Mouse (Mus musculus): ENCODE results near the gene Apol11a. TPM values are rescaled to one million over a fixed set of nuclear protein-coding genes. Genes with fewer than 3 reads are reported as not detected.
"Not testable (repeated sequence)": the region's sequence is repeated elsewhere in the genome, so short reads cannot be mapped to it uniquely, and the experiment has no call there.

Apol11a gene
- not detected for total RNA-seq (2021)
- long read RNA-seq, experiment 1, result 0 reads
- long read RNA-seq, experiment 2, result 0 reads

DNA sequence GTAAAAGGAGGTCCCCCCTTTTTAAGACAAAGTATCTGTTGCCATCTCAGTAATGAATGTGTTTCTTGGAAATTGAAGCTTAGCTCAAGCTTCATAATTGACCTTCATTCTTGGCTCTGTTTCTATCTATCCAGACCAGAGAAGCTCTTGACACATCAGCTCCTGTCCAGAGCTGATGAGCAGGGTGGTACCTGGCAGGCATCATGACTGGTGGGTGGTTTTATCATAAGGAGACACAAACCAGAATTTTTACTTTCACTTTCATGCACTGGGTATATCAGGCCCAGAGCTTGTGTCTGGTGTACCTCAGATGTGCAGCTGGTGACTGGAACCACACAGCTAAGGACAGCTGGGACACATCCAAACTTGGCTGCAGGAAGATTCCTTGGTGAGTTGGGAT, at the start of gene Apol11a:
TSS of gene Apol11a (plus strand) at position 306 of the 400 bp plus-strand sequence.
- intact Hi-C loops (cut with DNase I), result not testable (repeated sequence)

GRCm38 (mm10) chr15:77474699-77475390, 33.2 kb upstream of the Apol11a start:
- H3K27ac ChIP-seq; DNase-seq (ENCODE audit: extremely low spot score in 1 of 2, low spot score in 2 of 2); H3K4me3 ChIP-seq: not testable (repeated sequence)
- intact Hi-C loops (cut with DNase I), result loop anchor here (10.0 kb wide), 1 partner anchor 190 kb away; no protein-coding TSS in a partner anchor

More for the DNA sequence above, at the start of gene Apol11a:
- not testable (repeated sequence) for H3K4me3 ChIP-seq; DNase-seq (ENCODE audit: extremely low spot score in 1 of 2, low spot score in 2 of 2); H3K27ac ChIP-seq

DNA sequence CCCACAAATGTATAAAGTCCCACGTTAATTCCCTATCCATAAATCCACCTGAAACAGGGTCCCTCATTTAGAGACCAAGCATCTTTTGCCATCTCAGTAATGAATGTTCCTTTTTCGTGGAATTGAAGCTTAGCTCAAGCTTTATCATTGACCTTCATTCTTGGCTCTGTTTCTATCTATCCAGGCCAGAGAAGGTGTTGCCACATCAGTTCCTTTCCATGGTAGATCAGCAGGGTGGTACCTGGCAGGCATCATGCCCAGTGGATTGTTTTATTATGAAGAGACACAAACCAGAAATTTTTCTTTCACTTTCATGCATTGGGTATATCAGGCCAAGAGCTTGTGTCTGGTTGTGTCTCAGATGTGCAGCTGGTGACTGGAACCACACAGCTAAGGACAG, 31.4 kb upstream of the Apol11a start, which contains the start of gene Apol10a:
TSS of gene Apol10a (plus strand) at position 355 of the 400 bp plus-strand sequence.
- intact Hi-C loops (cut with DNase I), result loop anchor here (10.0 kb wide), 1 partner anchor 188 kb away; no protein-coding TSS in a partner anchor
- not testable (repeated sequence) for H3K27ac ChIP-seq; DNase-seq (ENCODE audit: extremely low spot score in 1 of 2, low spot score in 2 of 2); H3K4me3 ChIP-seq

DNA sequence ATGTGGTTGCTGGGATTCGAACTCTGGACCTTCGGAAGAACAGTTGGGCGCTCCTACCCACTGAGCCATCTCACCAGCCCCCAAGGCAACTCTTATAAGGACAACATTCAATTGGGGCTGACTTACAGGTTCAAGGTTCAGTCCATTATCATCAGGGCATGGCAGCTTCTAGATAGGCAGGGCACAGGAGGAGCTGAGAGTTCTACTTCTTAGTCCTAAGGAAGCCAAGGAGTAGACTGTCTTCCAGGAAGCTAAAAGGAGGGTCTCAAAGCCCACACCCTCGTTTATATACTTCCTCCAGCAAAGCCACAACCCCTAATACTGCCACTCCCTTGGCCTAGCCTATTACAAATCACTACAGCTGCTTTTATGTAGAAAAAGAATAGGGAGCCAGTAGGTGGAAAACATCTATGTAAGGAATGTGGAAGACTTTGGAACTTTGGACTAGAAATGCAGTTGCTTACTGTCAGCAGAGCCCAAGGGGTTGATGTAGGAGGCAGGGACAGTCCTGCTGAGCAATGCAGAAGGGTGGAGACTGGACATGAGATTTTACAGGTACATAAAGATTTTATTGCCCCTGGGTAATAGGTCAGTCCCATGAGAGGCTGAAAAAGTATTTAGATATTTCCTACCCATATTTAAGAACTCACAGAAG, 25.8 kb upstream of the Apol11a start:
- Histone ChIP-seq H3K27ac (no peak overlapping the region), H3K4me3 (no peak overlapping the region)
- intact Hi-C loops (cut with DNase I), result no loop called here
- no peak for DNase-seq (ENCODE audit: extremely low spot score in 1 of 2, low spot score in 2 of 2)
- no peak for TF ChIP-seq CTCF (IDR thresholded peaks at IDR 0.05)

GRCm38 (mm10) chr15:77493181-77493580, 14.9 kb upstream of the Apol11a start:
- H3K27ac ChIP-seq; H3K4me3 ChIP-seq; intact Hi-C loops (cut with DNase I); DNase-seq (ENCODE audit: extremely low spot score in 1 of 2, low spot score in 2 of 2): not testable (repeated sequence)

GRCm38 (mm10) chr15:77494694-77495093, 13.4 kb upstream of the Apol11a start:
- intact Hi-C loops (cut with DNase I); DNase-seq (ENCODE audit: extremely low spot score in 1 of 2, low spot score in 2 of 2): not testable (repeated sequence)

GRCm38 (mm10) chr15:77520596-77520995, 12.5 kb downstream of the Apol11a start:
- intact Hi-C loops (cut with DNase I); H3K27ac ChIP-seq; H3K4me3 ChIP-seq; DNase-seq (ENCODE audit: extremely low spot score in 1 of 2, low spot score in 2 of 2): not testable (repeated sequence)

More at GRCm38 (mm10) chr15:77494694-77495093, 13.4 kb upstream of the Apol11a start:
- not testable (repeated sequence) for H3K27ac ChIP-seq, H3K4me3 ChIP-seq

GRCm38 (mm10) chr15:77523186-77523843, 15.2 kb downstream of the Apol11a start:
- H3K27ac ChIP-seq, H3K4me3 ChIP-seq: not testable (repeated sequence)
- peak; percentile 20 to 43 for DNase-seq (ENCODE audit: extremely low spot score in 1 of 2, low spot score in 2 of 2)
- TF ChIP-seq CTCF (IDR thresholded peaks at IDR 0.05), result peak; percentile 45
- intact Hi-C loops (cut with DNase I), result loop anchor here (1.0 kb wide), 1 partner anchor 109 kb away; no protein-coding TSS in a partner anchor

- intact Hi-C loops (cut with DNase I), result no loop called here
Observed at GRCm38 (mm10) chr15:77533216-77533615, 25.1 kb downstream of the Apol11a start, which contains the start of gene Apol7c. Apol7c (minus strand) TSS chr15:77533316.

DNA sequence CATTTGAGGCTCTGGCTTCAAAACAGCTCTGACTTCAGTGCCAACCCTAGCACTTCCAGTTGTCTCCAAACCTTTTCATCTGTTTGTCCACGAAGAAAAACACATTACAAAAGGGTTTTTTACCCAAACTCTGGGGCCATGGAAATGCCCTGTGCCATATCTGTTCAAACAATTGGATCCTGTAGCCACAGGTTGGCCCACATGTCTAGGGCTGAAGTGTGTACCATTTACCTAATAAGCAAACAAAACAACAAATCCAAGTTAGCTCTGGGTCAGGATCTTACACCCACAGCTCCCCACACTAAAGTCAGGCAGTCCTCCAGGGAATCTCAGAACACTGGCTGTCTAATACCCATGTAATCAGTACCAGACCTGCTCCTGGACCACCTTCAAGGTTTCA, 31.1 kb downstream of the Apol11a start:
- H3K27ac ChIP-seq; intact Hi-C loops (cut with DNase I); H3K4me3 ChIP-seq; DNase-seq (ENCODE audit: extremely low spot score in 1 of 2, low spot score in 2 of 2): not testable (repeated sequence)

More at GRCm38 (mm10) chr15:77533216-77533615, 25.1 kb downstream of the Apol11a start, which contains the start of gene Apol7c:
- no peak within 1 kb of the TSS for H3K27ac ChIP-seq
- DNase-seq (ENCODE audit: extremely low spot score in 1 of 2, low spot score in 2 of 2), result no peak
- no peak for TF ChIP-seq CTCF (IDR thresholded peaks at IDR 0.05)
- no peak within 1 kb of the TSS for H3K4me3 ChIP-seq

- no peak for TF ChIP-seq CTCF (IDR thresholded peaks at IDR 0.05)
- H3K4me3 ChIP-seq, result no peak within 1 kb of the TSS
- no peak for DNase-seq (ENCODE audit: extremely low spot score in 1 of 2, low spot score in 2 of 2)
- intact Hi-C loops (cut with DNase I), result loop anchor here (1.0 kb wide), 1 partner anchor 38 kb away; the partner anchor contains the start of gene Gm36245
- H3K27ac ChIP-seq, result no peak within 1 kb of the TSS
Observed at GRCm38 (mm10) chr15:77561792-77562191, 53.7 kb downstream of the Apol11a start, which contains the start of gene 1700025B11Rik. 1700025B11Rik (minus strand) TSS chr15:77561892.

GRCm38 (mm10) chr15:77563219-77563618, 55.1 kb downstream of the Apol11a start:
- intact Hi-C loops (cut with DNase I), result no loop called here
- H3K27ac ChIP-seq, result no peak overlapping the region
- no peak for DNase-seq (ENCODE audit: extremely low spot score in 1 of 2, low spot score in 2 of 2)
- TF ChIP-seq CTCF (IDR thresholded peaks at IDR 0.05), result peak; percentile 29
- no peak overlapping the region for H3K4me3 ChIP-seq

Other genes with a start within 250 kb of the Apol11a start
- 100 to 1,000 TPM; 248 to 258 TPM for gene Rbfox2, start 201.3 kb upstream of the Apol11a start, total RNA-seq (2021)
- gene Apol7a, start 109.2 kb upstream of the Apol11a start, total RNA-seq (2021), result under 1 TPM; 0.30 to 0.32 TPM
- gene Apol9a, start 97.1 kb upstream of the Apol11a start, total RNA-seq (2021), result not detected
- not detected for gene Apol7b, start 60.8 kb upstream of the Apol11a start, total RNA-seq (2021)
- not detected for gene Apol10a, start 31.2 kb upstream of the Apol11a start, total RNA-seq (2021)
- gene Apol7c, start 25.0 kb downstream of the Apol11a start, total RNA-seq (2021), result not detected
- not detected for gene 1700025B11Rik, start 53.6 kb downstream of the Apol11a start, total RNA-seq (2021)
- under 1 TPM in 1 of 2 experiments, not detected in 1; 0.18 TPM for gene Apol10b, start 87.9 kb downstream of the Apol11a start, total RNA-seq (2021)
- gene Gm36245, start 91.0 kb downstream of the Apol11a start, total RNA-seq (2021), result not detected
- gene Apol11b, start 135.0 kb downstream of the Apol11a start, total RNA-seq (2021), result under 1 TPM in 1 of 2 experiments, not detected in 1; 0.23 TPM
- under 1 TPM in 1 of 2 experiments, not detected in 1; 0.14 TPM for gene Apol7e, start 190.6 kb downstream of the Apol11a start, total RNA-seq (2021)
- gene Apol9b, start 220.8 kb downstream of the Apol11a start, total RNA-seq (2021), result not detected
- gene Apol8, start 248.7 kb downstream of the Apol11a start, total RNA-seq (2021), result 1 to 10 TPM; 5.1 to 5.8 TPM

Measured in left cerebral cortex, adult 2 months (tissue).